Mouse (Mus musculus) neural tube, embryonic 15.5 days (tissue): ENCODE measurements around the gene Prss38. TPM values are rescaled to one million over a fixed set of nuclear protein-coding genes. Genes with fewer than 3 reads are reported as not detected.

ENCODE experiments used
- ATAC-seq: fragments of 200-750 bp; cut with Nextera tagmentation; 2 replicates; pipeline ENCODE4 v1.8.0; 2017; ENCODE audit warnings: mild to moderate bottlenecking, moderate TSS enrichment, moderate library complexity; ENCODE audit not compliant: low FRiP score
- H3K27ac ChIP-seq: fragments of 300-500 bp; sonication (generic); replicated peaks from 2 replicates; pipeline ENCODE4 v1.5.1; 2015; ENCODE audit warnings: mild to moderate bottlenecking, inconsistent platforms
- H3K27me3 ChIP-seq: fragments of 300-500 bp; sonication (generic); replicated peaks from 2 replicates; pipeline ENCODE4 v1.6.1; 2015; ENCODE audit warnings: inconsistent platforms
- H3K36me3 ChIP-seq: fragments of 300-500 bp; sonication (generic); 2 replicates; pipeline ENCODE4 v1.6.1; 2015; ENCODE audit warnings: inconsistent platforms
- H3K4me1 ChIP-seq: fragments of 300-500 bp; sonication (generic); 2 replicates; pipeline ENCODE4 v1.6.1; 2015; ENCODE audit warnings: inconsistent platforms
- H3K4me2 ChIP-seq: fragments of 300-500 bp; sonication (generic); 2 replicates; pipeline ENCODE4 v1.6.1; 2015; ENCODE audit warnings: inconsistent platforms, mild to moderate bottlenecking, moderate library complexity
- H3K4me3 ChIP-seq: fragments of 300-500 bp; sonication (generic); replicated peaks from 2 replicates; pipeline ENCODE4 v1.5.1; 2015; ENCODE audit warnings: mild to moderate bottlenecking, inconsistent platforms
- H3K9ac ChIP-seq: fragments of 300-500 bp; sonication (generic); replicated peaks from 2 replicates; pipeline ENCODE4 v1.6.1; 2015; ENCODE audit warnings: mild to moderate bottlenecking, inconsistent platforms
- H3K9me3 ChIP-seq: fragments of 300-500 bp; sonication (generic); replicated peaks from 2 replicates; pipeline ENCODE4 v1.6.1; 2016; ENCODE audit warnings: inconsistent platforms
- WGBS: fragments of 180-500 bp; shearing (Covaris S2); methylation state at CpG from one replicate; pipeline ENCODE4 v1.1.7; 2015; ENCODE audit warnings: mixed read lengths; 5-methylcytosine and 5-hydroxymethylcytosine counted together
- polyA plus RNA-seq: library from polyadenylated mRNA; unstranded; fragments of >200 nt; fragmentation: Nextera tagmentation; extraction: Ambion mirVana; gene quantifications from 2 replicates; pipeline ENCODE4 v1.2.1, GENCODE M21; 2015

The Prss38 gene
- polyA plus RNA-seq, 1 experiment from 2014 or later: not detected

- Histone ChIP-seq H3K27me3 (no peaks in the 10 kb centered on the region), H3K27ac (0 out of 2 replicates have a peak overlapping the region, but pooled peaks have one; percentile 18), H3K36me3 (peaks cover 7% of the 10 kb centered on the region), H3K9me3 (no peaks in the 10 kb centered on the region), H3K9ac (no peak overlapping the region), H3K4me2 (no peak overlapping the region), H3K4me3 (no peak overlapping the region), H3K4me1 (peaks cover 8% of the 10 kb centered on the region; the same call in 1 of the 2 replicates)
- 67% methylated on average over 22 of the region's 22 CpGs for WGBS
- ATAC-seq: no peak
Observed at GRCm38 (mm10) chr11:59397536-59398371, 22.3 kb upstream of the Prss38 start.

- ATAC-seq: no peak
- peaks cover 8% of the 10 kb centered on the region; the same call in 1 of the 2 replicates for H3K4me1 ChIP-seq
- H3K36me3 ChIP-seq: 0 out of 2 replicates have a peak, but pooled peaks cover 2% of the 10 kb centered on the region
- no peak overlapping the region for H3K9ac ChIP-seq
- WGBS: 81% methylated on average over 5 of the region's 5 CpGs
- no peaks in the 10 kb centered on the region for H3K27me3 ChIP-seq
- 0 out of 2 replicates have a peak overlapping the region, but pooled peaks have one; percentile 37 for H3K27ac ChIP-seq
- H3K9me3 ChIP-seq: no peaks in the 10 kb centered on the region
- H3K4me2 ChIP-seq: no peak overlapping the region
- no peak overlapping the region for H3K4me3 ChIP-seq
Observed at GRCm38 (mm10) chr11:59394451-59394850, 19.0 kb upstream of the Prss38 start.

- H3K36me3 ChIP-seq: 0 out of 2 replicates have a peak, but pooled peaks cover 2% of the 10 kb centered on the region
- H3K4me2 ChIP-seq: no peak overlapping the region
- H3K9me3 ChIP-seq: no peaks in the 10 kb centered on the region
- 25% methylated on average over 9 of the region's 9 CpGs for WGBS
- peak overlapping the region; percentile 58 for H3K27ac ChIP-seq
- ATAC-seq: no peak
- H3K9ac ChIP-seq: no peak overlapping the region
- H3K4me1 ChIP-seq: peaks cover 8% of the 10 kb centered on the region; the same call in 1 of the 2 replicates
- H3K27me3 ChIP-seq: no peaks in the 10 kb centered on the region
- H3K4me3 ChIP-seq: no peak overlapping the region
Observed at GRCm38 (mm10) chr11:59393591-59393990, 18.1 kb upstream of the Prss38 start.

- Histone ChIP-seq H3K27me3 (no peaks in the 10 kb centered on the region), H3K9ac (no peak overlapping the region), H3K9me3 (no peaks in the 10 kb centered on the region), H3K36me3 (0 out of 2 replicates have a peak, but pooled peaks cover 2% of the 10 kb centered on the region), H3K4me3 (no peak overlapping the region), H3K27ac (no peak overlapping the region), H3K4me2 (no peak overlapping the region), H3K4me1 (peaks cover 8% of the 10 kb centered on the region; the same call in 1 of the 2 replicates)
- WGBS: 69% methylated on average over 6 of the region's 6 CpGs
- no peak for ATAC-seq
Observed at GRCm38 (mm10) chr11:59392300-59392699, 16.8 kb upstream of the Prss38 start.

GRCm38 (mm10) chr11:59390470-59390869 is 15.0 kb upstream of the Prss38 start:
- no peak overlapping the region for H3K9ac ChIP-seq
- no peaks in the 10 kb centered on the region for H3K36me3 ChIP-seq
- no peaks in the 10 kb centered on the region for H3K9me3 ChIP-seq
- H3K4me2 ChIP-seq: no peak overlapping the region
- no peak overlapping the region for H3K27ac ChIP-seq
- H3K4me1 ChIP-seq: peaks cover 8% of the 10 kb centered on the region; the same call in 1 of the 2 replicates
- H3K27me3 ChIP-seq: no peaks in the 10 kb centered on the region
- ATAC-seq: no peak
- no peak overlapping the region for H3K4me3 ChIP-seq
- 52% methylated on average over 9 of the region's 9 CpGs for WGBS

- Histone ChIP-seq H3K4me1 (peaks cover 14% of the 10 kb centered on the region; the same call in 1 of the 2 replicates), H3K27me3 (no peaks in the 10 kb centered on the region), H3K4me3 (no peak overlapping the region), H3K9ac (no peak overlapping the region), H3K4me2 (no peak overlapping the region), H3K27ac (no peak overlapping the region), H3K9me3 (no peaks in the 10 kb centered on the region), H3K36me3 (no peaks in the 10 kb centered on the region)
- no peak for ATAC-seq
- WGBS: 71% methylated on average over 4 of the region's 4 CpGs
Observed at GRCm38 (mm10) chr11:59389617-59390016, 14.2 kb upstream of the Prss38 start.

DNA sequence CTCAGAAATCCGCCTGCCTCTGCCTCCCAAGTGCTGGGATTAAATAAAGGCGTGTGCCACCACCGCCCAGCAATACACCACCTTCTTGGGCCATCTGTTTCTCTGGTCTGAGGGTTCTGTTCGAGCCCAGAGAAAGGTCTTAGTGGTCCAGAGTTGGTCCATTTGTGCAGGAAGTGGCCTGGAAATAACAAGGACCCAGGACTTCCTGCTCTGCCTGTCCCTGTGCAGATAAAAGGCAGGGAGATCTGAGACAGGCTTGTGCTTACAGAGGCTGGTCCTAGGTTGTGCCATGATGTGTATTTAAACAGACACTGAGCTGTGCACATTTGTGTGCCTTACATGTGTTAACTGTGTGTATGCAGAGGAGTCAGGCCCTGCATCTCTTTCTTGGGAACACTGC is 13.3 kb upstream of the Prss38 start:
- no peak overlapping the region for H3K4me3 ChIP-seq
- WGBS: 88% methylated on average over 4 of the region's 4 CpGs
- no peak overlapping the region for H3K27ac ChIP-seq
- H3K27me3 ChIP-seq: no peaks in the 10 kb centered on the region
- no peaks in the 10 kb centered on the region for H3K36me3 ChIP-seq
- H3K4me1 ChIP-seq: peaks cover 16% of the 10 kb centered on the region; the same call in 1 of the 2 replicates
- no peak overlapping the region for H3K9ac ChIP-seq
- no peak overlapping the region for H3K4me2 ChIP-seq
- no peaks in the 10 kb centered on the region for H3K9me3 ChIP-seq
- ATAC-seq: no peak

GRCm38 (mm10) chr11:59387471-59387870 is 12.0 kb upstream of the Prss38 start:
- Histone ChIP-seq H3K27me3 (no peaks in the 10 kb centered on the region), H3K4me2 (no peak overlapping the region), H3K36me3 (no peaks in the 10 kb centered on the region), H3K4me3 (no peak overlapping the region), H3K9me3 (no peaks in the 10 kb centered on the region), H3K9ac (no peak overlapping the region), H3K4me1 (peaks cover 10% of the 10 kb centered on the region; the same call in 1 of the 2 replicates), H3K27ac (no peak overlapping the region)
- ATAC-seq: no peak
- WGBS: 74% methylated on average over 4 of the region's 4 CpGs

- Histone ChIP-seq H3K4me2 (no peak overlapping the region), H3K36me3 (no peaks in the 10 kb centered on the region), H3K27ac (no peak overlapping the region), H3K9me3 (no peaks in the 10 kb centered on the region), H3K27me3 (no peaks in the 10 kb centered on the region), H3K9ac (no peak overlapping the region), H3K4me1 (peaks cover 10% of the 10 kb centered on the region; the same call in 1 of the 2 replicates), H3K4me3 (no peak overlapping the region)
- no peak for ATAC-seq
- 15% methylated on average over 8 of the region's 8 CpGs for WGBS
Observed at GRCm38 (mm10) chr11:59385123-59385522, 9.7 kb upstream of the Prss38 start.

GRCm38 (mm10) chr11:59384441-59384959 is 9.0 kb upstream of the Prss38 start:
- Histone ChIP-seq H3K9me3 (no peaks in the 10 kb centered on the region), H3K4me3 (no peak overlapping the region), H3K9ac (no peak overlapping the region), H3K27ac (no peak overlapping the region), H3K27me3 (no peaks in the 10 kb centered on the region), H3K4me2 (no peak overlapping the region), H3K36me3 (no peaks in the 10 kb centered on the region), H3K4me1 (peaks cover 10% of the 10 kb centered on the region; the same call in 1 of the 2 replicates)
- WGBS: 48% methylated on average over 7 of the region's 7 CpGs
- no peak for ATAC-seq

GRCm38 (mm10) chr11:59379547-59379946 is 4.1 kb upstream of the Prss38 start:
- H3K9me3 ChIP-seq: no peaks in the 10 kb centered on the region
- no peak overlapping the region for H3K4me2 ChIP-seq
- no peak overlapping the region for H3K27ac ChIP-seq
- no peak for ATAC-seq
- H3K4me3 ChIP-seq: no peak overlapping the region
- H3K4me1 ChIP-seq: 0 out of 2 replicates have a peak, but pooled peaks cover 3% of the 10 kb centered on the region
- no peaks in the 10 kb centered on the region for H3K36me3 ChIP-seq
- H3K27me3 ChIP-seq: no peaks in the 10 kb centered on the region
- no peak overlapping the region for H3K9ac ChIP-seq

- no peaks in the 10 kb centered on the region for H3K4me1 ChIP-seq
- no peak overlapping the region for H3K9ac ChIP-seq
- no peak overlapping the region for H3K4me2 ChIP-seq
- ATAC-seq: no peak
- no peaks in the 10 kb centered on the region for H3K9me3 ChIP-seq
- no peak overlapping the region for H3K4me3 ChIP-seq
- WGBS: 91% methylated on average over 3 of the region's 3 CpGs
- no peak overlapping the region for H3K27ac ChIP-seq
- no peaks in the 10 kb centered on the region for H3K36me3 ChIP-seq
- H3K27me3 ChIP-seq: no peaks in the 10 kb centered on the region
Observed at GRCm38 (mm10) chr11:59377999-59378398, 2.5 kb upstream of the Prss38 start.
